Comparison of ENCODE assay signal across 17 mouse cellular contexts in genomic region chr8:86320938-86321337, GRCm38 (mm10).
"Had no signal": no experiment of that assay in that cellular context is flagged by ENCODE, and none has a peak within 500 bp of the region (broad histone marks: within the 10 kb centered on the region; RNA-seq: fewer than 3 reads in every experiment).

No protein-coding gene starts in this region.

- ATAC-seq: midbrain, embryonic 15.5 days had no signal

- H3K4me3 ChIP-seq: liver, embryonic 13.5 days; midbrain, embryonic 12.5 days; midbrain, embryonic 15.5 days; neural tube, embryonic 12.5 days; neural tube, embryonic 15.5 days had no signal

- H3K27ac ChIP-seq: kidney, postnatal 0 days; liver, embryonic 13.5 days; midbrain, embryonic 12.5 days; midbrain, embryonic 15.5 days; neural tube, embryonic 12.5 days; neural tube, embryonic 15.5 days; stomach, postnatal 0 days had no signal

- DNase-seq: kidney, adult 2 months; kidney, postnatal 25 days; liver, embryonic 13.5 days; lung, adult 2 months; lung, postnatal 14 days; lung, postnatal 4 days; right cerebral cortex, adult 18-20 months; right cerebral cortex, postnatal 14 days; right cerebral cortex, postnatal 4 days; thymus, adult 2 months; thymus, postnatal 25 days had no signal
